Mouse (Mus musculus) macrophage (primary cell): ENCODE results near the gene Maneal. TPM values are rescaled to one million over a fixed set of nuclear protein-coding genes. Genes with fewer than 3 reads are reported as not detected.

ENCODE experiments used
- H3K27ac ChIP-seq: fragments of 350-480 bp; formaldehyde crosslinking; 2 replicates; pipeline ENCODE4 v1.9.0; 2021
- H3K36me3 ChIP-seq: fragments of 350-480 bp; formaldehyde crosslinking; 2 replicates; pipeline ENCODE4 v1.9.0; 2021; ENCODE audit errors: inconsistent target
- H3K4me3 ChIP-seq: fragments of 350-480 bp; formaldehyde crosslinking; 2 replicates; pipeline ENCODE4 v1.9.0; 2021; ENCODE audit errors: inconsistent target
- H3K79me2 ChIP-seq: fragments of 350-480 bp; formaldehyde crosslinking; 2 replicates; pipeline ENCODE4 v1.9.0; 2021; ENCODE audit errors: inconsistent target
- WGBS: methylation state at CpG from one replicate; pipeline ENCODE4 v1.1.7; 2026; ENCODE audit warnings: inconsistent platforms; ENCODE audit not compliant: missing documents; 5-methylcytosine and 5-hydroxymethylcytosine counted together
- polyA plus RNA-seq: library from polyadenylated mRNA; stranded (reverse); fragments of 250-400 nt; gene quantifications from 3 replicates; pipeline ENCODE4 v1.2.4, GENCODE M21; 2018; ENCODE audit warnings: inconsistent platforms

Maneal gene
- polyA plus RNA-seq, 1 experiment from 2014 or later, result 0.49 TPM

- no peak overlapping the region for H3K27ac ChIP-seq
- peaks cover 72% of the 10 kb centered on the region for H3K36me3 ChIP-seq
- WGBS, result 96% methylated on average over 6 of the region's 6 CpGs
- peaks cover 6% of the 10 kb centered on the region; the same call in 1 of the 2 replicates for H3K79me2 ChIP-seq
- no peak overlapping the region for H3K4me3 ChIP-seq
Measured at GRCm38 (mm10) chr4:124824967-124825366, 37.0 kb downstream of the Maneal start.

DNA sequence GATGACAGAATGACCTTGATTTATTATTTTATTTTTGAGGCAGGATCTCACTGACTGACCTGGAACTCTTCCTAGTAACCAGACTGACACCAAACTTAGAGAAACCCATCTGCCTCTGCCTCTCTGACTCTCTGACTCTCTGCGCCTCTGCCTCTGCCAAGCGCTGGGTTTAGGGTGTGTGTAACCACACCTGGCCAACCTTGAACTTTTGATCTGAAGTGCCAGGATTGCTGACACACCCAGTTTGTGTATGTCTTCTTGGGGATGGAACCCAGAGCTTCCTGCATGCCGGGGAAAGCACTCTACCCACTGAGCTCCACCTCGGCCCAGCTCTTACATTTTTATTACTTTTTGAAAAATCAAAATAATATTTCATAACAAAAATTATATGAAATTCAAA is 43.1 kb downstream of the Maneal start:
- Histone ChIP-seq H3K36me3 (peaks cover 39% of the 10 kb centered on the region; the same call in 1 of the 2 replicates), H3K4me3 (no peak overlapping the region), H3K27ac (no peak overlapping the region), H3K79me2 (peaks cover 66% of the 10 kb centered on the region)
- 92% methylated on average over 4 of the region's 4 CpGs for WGBS

DNA sequence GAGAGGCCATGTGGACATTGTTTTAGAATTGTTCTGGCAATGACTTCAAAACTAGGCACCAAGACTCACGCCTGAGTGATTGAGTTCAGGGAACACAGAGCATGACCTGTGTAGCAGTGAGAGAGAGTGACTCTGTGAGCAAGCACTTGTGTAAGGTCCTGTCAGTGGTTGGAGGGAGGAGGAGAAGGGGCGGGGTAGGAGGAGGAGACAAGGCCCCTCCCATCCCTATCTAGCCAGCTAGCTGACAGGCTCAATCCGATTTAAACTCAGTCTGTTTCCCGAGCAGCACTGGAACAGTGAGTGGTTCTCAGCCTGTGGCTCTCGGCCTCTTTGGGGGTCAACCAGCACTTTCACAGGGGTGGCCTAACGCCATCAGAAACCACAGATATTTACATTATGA is 44.2 kb downstream of the Maneal start:
- no peak overlapping the region for H3K27ac ChIP-seq
- H3K4me3 ChIP-seq, result no peak overlapping the region
- H3K79me2 ChIP-seq, result peaks cover 76% of the 10 kb centered on the region
- whole genome bisulfite sequencing, result 63% methylated on average over 6 of the region's 6 CpGs
- H3K36me3 ChIP-seq, result peaks cover 29% of the 10 kb centered on the region; the same call in 1 of the 2 replicates

DNA sequence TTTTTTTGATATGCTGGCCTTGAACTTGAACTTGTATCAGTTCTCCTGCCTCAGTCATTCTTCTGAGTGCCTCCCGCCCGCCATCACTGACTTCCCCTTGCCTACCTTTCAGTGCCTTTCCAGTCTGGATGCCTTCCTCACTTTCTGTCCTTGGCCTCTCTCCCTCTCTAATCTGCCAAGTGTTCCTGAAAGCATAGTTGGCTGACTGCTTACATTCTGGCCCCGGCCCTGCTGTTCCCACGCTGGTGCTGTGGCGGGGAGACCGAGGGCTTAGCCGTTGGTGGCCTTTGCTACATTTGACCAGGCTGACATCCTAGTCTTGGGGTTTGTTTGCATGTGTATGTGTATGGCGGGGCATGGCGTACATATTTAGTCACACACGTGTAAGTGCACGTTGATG is 46.1 kb downstream of the Maneal start:
- Histone ChIP-seq H3K27ac (no peak overlapping the region), H3K36me3 (peaks cover 14% of the 10 kb centered on the region; the same call in 1 of the 2 replicates), H3K4me3 (no peak overlapping the region), H3K79me2 (peaks cover 95% of the 10 kb centered on the region)
- WGBS, result 98% methylated on average over 11 of the region's 11 CpGs

DNA sequence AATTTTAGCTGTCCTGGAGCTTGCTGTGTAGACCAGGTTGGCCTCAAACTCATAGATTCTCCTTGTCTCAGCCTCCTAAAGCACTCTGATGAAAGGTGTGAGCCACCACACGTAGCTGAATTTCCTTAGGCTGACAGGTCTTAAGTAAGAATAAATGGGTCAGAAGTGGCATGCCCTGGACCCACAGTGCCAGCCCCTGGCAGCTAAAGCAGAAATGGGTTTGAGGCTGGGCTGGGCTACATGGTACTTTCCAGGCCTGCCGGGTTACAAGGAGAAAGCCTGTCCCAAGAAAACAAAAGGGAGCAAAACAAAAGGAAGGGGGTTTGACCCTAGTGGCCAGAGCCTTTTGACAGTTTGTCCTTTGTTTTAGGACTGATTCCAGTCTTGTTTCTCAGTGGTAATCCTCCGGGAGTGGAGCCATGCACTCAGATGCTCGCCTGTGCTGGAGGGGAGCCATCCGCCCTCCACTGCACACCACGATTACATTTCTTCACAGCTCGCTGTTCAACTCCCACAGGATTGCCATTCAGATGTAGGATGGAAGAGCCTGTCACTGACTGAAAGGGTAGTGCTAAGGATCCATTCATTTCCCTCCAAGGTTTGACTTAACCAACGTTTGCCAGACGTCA is 50.5 kb downstream of the Maneal start:
- Histone ChIP-seq H3K79me2 (peaks cover 99% of the 10 kb centered on the region), H3K36me3 (peaks cover 11% of the 10 kb centered on the region; the same call in 1 of the 2 replicates), H3K27ac (no peak overlapping the region), H3K4me3 (no peak overlapping the region)
- WGBS, result 95% methylated on average over 9 of the region's 9 CpGs

DNA sequence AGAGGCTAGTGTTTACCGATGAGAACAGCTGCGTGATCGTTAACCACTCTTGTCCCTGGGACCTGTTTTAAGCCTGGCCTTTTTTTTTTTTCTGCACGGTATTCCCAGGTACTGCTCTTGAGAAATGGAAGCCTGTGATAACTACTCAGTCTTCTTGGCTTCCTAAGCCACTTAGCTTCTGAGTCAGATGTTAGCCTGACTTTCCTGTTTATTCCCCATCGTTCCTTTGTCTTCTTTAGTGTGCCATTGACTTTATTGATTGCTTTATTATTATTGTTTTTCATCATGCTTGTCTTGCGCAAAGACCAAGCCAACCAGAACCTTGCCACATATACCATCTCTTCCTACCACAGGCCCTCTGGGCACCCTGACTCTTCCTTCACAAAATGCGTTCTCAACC is 51.9 kb downstream of the Maneal start:
- Histone ChIP-seq H3K27ac (no peak overlapping the region), H3K79me2 (peaks cover 99% of the 10 kb centered on the region), H3K4me3 (no peak overlapping the region), H3K36me3 (peaks cover 19% of the 10 kb centered on the region; the same call in 1 of the 2 replicates)
- 87% methylated on average over 7 of the region's 7 CpGs for WGBS

GRCm38 (mm10) chr4:124809136-124809883 is 52.7 kb downstream of the Maneal start:
- Histone ChIP-seq H3K4me3 (no peak overlapping the region), H3K79me2 (peaks cover 100% of the 10 kb centered on the region), H3K27ac (no peak overlapping the region), H3K36me3 (peaks cover 25% of the 10 kb centered on the region; the same call in 1 of the 2 replicates)
- WGBS, result 80% methylated on average over 6 of the region's 9 CpGs

GRCm38 (mm10) chr4:124808511-124808910 is 53.5 kb downstream of the Maneal start:
- Histone ChIP-seq H3K4me3 (no peak overlapping the region), H3K27ac (no peak overlapping the region), H3K79me2 (peaks cover 100% of the 10 kb centered on the region), H3K36me3 (peaks cover 25% of the 10 kb centered on the region; the same call in 1 of the 2 replicates)
- WGBS, result 52% methylated on average over 5 of the region's 5 CpGs

Other genes with a start within 250 kb of the Maneal start
- gene Pou3f1, start 205.4 kb downstream of the Maneal start, polyA plus RNA-seq, result 0.49 to 1.1 TPM (median 0.70 TPM) in 3 replicates
- 32.1 to 58.7 TPM (median 57.7 TPM) in 3 replicates for gene Utp11, start 168.6 kb downstream of the Maneal start, polyA plus RNA-seq
- gene Fhl3, start 161.5 kb downstream of the Maneal start, polyA plus RNA-seq, result 24.2 to 70.3 TPM (median 28.8 TPM) in 3 replicates
- gene Sf3a3, start 147.4 kb downstream of the Maneal start, polyA plus RNA-seq, result 38.3 to 63.8 TPM (median 62.7 TPM) in 3 replicates
- 20.2 to 23.6 TPM (median 22.9 TPM) in 3 replicates for gene Inpp5b, start 120.3 kb downstream of the Maneal start, polyA plus RNA-seq
- 12.8 to 14.1 TPM (median 13.2 TPM) in 3 replicates for gene Mtf1, start 60.1 kb downstream of the Maneal start, polyA plus RNA-seq
- 12.5 to 25.5 TPM (median 17.8 TPM) in 3 replicates for gene Yrdc, start 11.5 kb downstream of the Maneal start, polyA plus RNA-seq
- 2.6 to 13.3 TPM (median 13.0 TPM) in 3 replicates for gene 1110065P20Rik, start 11.0 kb downstream of the Maneal start, polyA plus RNA-seq
- gene Epha10, start 18.7 kb upstream of the Maneal start, polyA plus RNA-seq, result not detected in 3 replicates
- gene 9930104L06Rik, start 74.9 kb upstream of the Maneal start, polyA plus RNA-seq, result 8.4 to 11.2 TPM (median 9.5 TPM) in 3 replicates
- gene Cdca8, start 77.1 kb upstream of the Maneal start, polyA plus RNA-seq, result 4.8 to 19.0 TPM (median 15.7 TPM) in 3 replicates
- gene Rspo1, start 124.3 kb upstream of the Maneal start, polyA plus RNA-seq, result not detected in 3 replicates
- gene Gnl2, start 154.4 kb upstream of the Maneal start, polyA plus RNA-seq, result 26.3 to 51.8 TPM (median 39.8 TPM) in 3 replicates
- 0.09 TPM in 1 of 3 replicates, not detected in the others for gene Dnali1, start 203.5 kb upstream of the Maneal start, polyA plus RNA-seq
- 15.9 to 19.4 TPM (median 15.9 TPM) in 3 replicates for gene Snip1, start 204.5 kb upstream of the Maneal start, polyA plus RNA-seq
- gene Meaf6, start 223.0 kb upstream of the Maneal start, polyA plus RNA-seq, result 18.5 to 49.2 TPM (median 35.8 TPM) in 3 replicates